Mouse (Mus musculus): ENCODE measurements at regions not wholly inside any gene's neighbourhood (a gene's known extent, or its start where the extent isn't known, plus 50 kb on each side); places are given as distances from the start of the nearest gene placed in this dataset.

GRCm38 (mm10) chr10:109510917-109511715 lies 500.3 kb upstream of the Syt1 start:
- intact Hi-C loops (cut with DNase I), result no loop called here
- no peak overlapping the region for H3K27ac ChIP-seq
- TF ChIP-seq CTCF (IDR thresholded peaks at IDR 0.05), result no peak
- H3K4me3 ChIP-seq, result no peak overlapping the region
- DNase-seq (ENCODE audit: extremely low spot score in 1 of 2, low spot score in 2 of 2), result no peak

- no peak for DNase-seq (ENCODE audit: extremely low spot score in 1 of 2, low spot score in 2 of 2)
- no peak for TF ChIP-seq CTCF (IDR thresholded peaks at IDR 0.05)
- intact Hi-C loops (cut with DNase I), result no loop called here
These were observed 497.8 kb upstream of the Syt1 start for GRCm38 (mm10) chr10:109508553-109508952.

GRCm38 (mm10) chr10:109507228-109507627 lies 496.4 kb upstream of the Syt1 start:
- Histone ChIP-seq H3K27ac (no peak overlapping the region), H3K4me3 (no peak overlapping the region)
- DNase-seq (ENCODE audit: extremely low spot score in 1 of 2, low spot score in 2 of 2), result no peak
- TF ChIP-seq CTCF (IDR thresholded peaks at IDR 0.05), result no peak
- intact Hi-C loops (cut with DNase I), result no loop called here

More at GRCm38 (mm10) chr10:109508553-109508952, 497.8 kb upstream of the Syt1 start:
- H3K27ac ChIP-seq, result no peak overlapping the region
- no peak overlapping the region for H3K4me3 ChIP-seq

GRCm38 (mm10) chr10:109504683-109505082 lies 493.9 kb upstream of the Syt1 start:
- peak; percentile 17 for TF ChIP-seq CTCF (IDR thresholded peaks at IDR 0.05)
- no peak for DNase-seq (ENCODE audit: extremely low spot score in 1 of 2, low spot score in 2 of 2)
- H3K27ac ChIP-seq, result no peak overlapping the region
- intact Hi-C loops (cut with DNase I), result no loop called here
- H3K4me3 ChIP-seq, result no peak overlapping the region

- Histone ChIP-seq H3K4me3 (no peak overlapping the region), H3K27ac (peak overlapping the region; percentile 4; the same call in 1 of the 2 replicates)
- TF ChIP-seq CTCF (IDR thresholded peaks at IDR 0.05), result no peak
- intact Hi-C loops (cut with DNase I), result no loop called here
- no peak for DNase-seq (ENCODE audit: extremely low spot score in 1 of 2, low spot score in 2 of 2)
These were observed 490.1 kb upstream of the Syt1 start for GRCm38 (mm10) chr10:109500861-109501260.

- TF ChIP-seq CTCF (IDR thresholded peaks at IDR 0.05), result no peak
- Histone ChIP-seq H3K4me3 (no peak overlapping the region), H3K27ac (no peak overlapping the region)
- intact Hi-C loops (cut with DNase I), result loop anchor here (5.0 to 10.0 kb wide), 5 partner anchors 144 to 1044 kb away; partner anchors contain the start of gene Syt1
- no peak for DNase-seq (ENCODE audit: extremely low spot score in 1 of 2, low spot score in 2 of 2)
These were observed 487.5 kb upstream of the Syt1 start for GRCm38 (mm10) chr10:109498301-109498700.

- intact Hi-C loops (cut with DNase I), result loop anchor here (5.0 to 10.0 kb wide), 5 partner anchors 146 to 1041 kb away; partner anchors contain the start of gene Syt1
- TF ChIP-seq CTCF (IDR thresholded peaks at IDR 0.05), result peak; percentile 60
- DNase-seq (ENCODE audit: extremely low spot score in 1 of 2, low spot score in 2 of 2), result peak; percentile 48 to 59
- H3K4me3 ChIP-seq, result no peak overlapping the region
- H3K27ac ChIP-seq, result peak overlapping the region; percentile 47; the same call in 1 of the 2 replicates
These were observed 485.4 kb upstream of the Syt1 start for GRCm38 (mm10) chr10:109496161-109496560.

- TF ChIP-seq CTCF (IDR thresholded peaks at IDR 0.05), result no peak
- no peak for DNase-seq (ENCODE audit: extremely low spot score in 1 of 2, low spot score in 2 of 2)
- intact Hi-C loops (cut with DNase I), result loop anchor here (10.0 kb wide), 2 partner anchors 756 to 1036 kb away; no protein-coding TSS in a partner anchor
- Histone ChIP-seq H3K27ac (no peak overlapping the region), H3K4me3 (no peak overlapping the region)
These were observed 480.0 kb upstream of the Syt1 start for GRCm38 (mm10) chr10:109490765-109491164.

GRCm38 (mm10) chr10:109488000-109488399 lies 477.2 kb upstream of the Syt1 start:
- intact Hi-C loops (cut with DNase I), result no loop called here
- no peak for TF ChIP-seq CTCF (IDR thresholded peaks at IDR 0.05)
- DNase-seq (ENCODE audit: extremely low spot score in 1 of 2, low spot score in 2 of 2), result no peak

GRCm38 (mm10) chr10:109486917-109487604 lies 476.3 kb upstream of the Syt1 start:
- intact Hi-C loops (cut with DNase I), result no loop called here

More at GRCm38 (mm10) chr10:109488000-109488399, 477.2 kb upstream of the Syt1 start:
- Histone ChIP-seq H3K27ac (peak overlapping the region; percentile 47; the same call in 1 of the 2 replicates), H3K4me3 (no peak overlapping the region)

GRCm38 (mm10) chr10:109480551-109480950 lies 469.8 kb upstream of the Syt1 start:
- Histone ChIP-seq H3K27ac (no peak overlapping the region), H3K4me3 (no peak overlapping the region)
- TF ChIP-seq CTCF (IDR thresholded peaks at IDR 0.05), result no peak
- DNase-seq (ENCODE audit: extremely low spot score in 1 of 2, low spot score in 2 of 2), result no peak
- intact Hi-C loops (cut with DNase I), result no loop called here

More at GRCm38 (mm10) chr10:109486917-109487604, 476.3 kb upstream of the Syt1 start:
- no peak for DNase-seq (ENCODE audit: extremely low spot score in 1 of 2, low spot score in 2 of 2)
- no peak for TF ChIP-seq CTCF (IDR thresholded peaks at IDR 0.05)
- Histone ChIP-seq H3K27ac (peak overlapping the region; percentile 5; the same call in 1 of the 2 replicates), H3K4me3 (no peak overlapping the region)

- intact Hi-C loops (cut with DNase I), result no loop called here
- Histone ChIP-seq H3K27ac (no peak overlapping the region), H3K4me3 (no peak overlapping the region)
- TF ChIP-seq CTCF (IDR thresholded peaks at IDR 0.05), result no peak
- no peak for DNase-seq (ENCODE audit: extremely low spot score in 1 of 2, low spot score in 2 of 2)
These were observed 469.2 kb upstream of the Syt1 start for GRCm38 (mm10) chr10:109479941-109480340.
